Mouse (Mus musculus) cerebellum, postnatal 36 days (tissue): ENCODE results near the gene Noa1.

Experiments
- DNase-seq, 2 experiments: peaks; one replicate each; pipeline ENCODE4 v3.0.0; 2021 to 2022; ENCODE audit warnings: mixed read lengths in 2 of 2

The Noa1 gene

DNA sequence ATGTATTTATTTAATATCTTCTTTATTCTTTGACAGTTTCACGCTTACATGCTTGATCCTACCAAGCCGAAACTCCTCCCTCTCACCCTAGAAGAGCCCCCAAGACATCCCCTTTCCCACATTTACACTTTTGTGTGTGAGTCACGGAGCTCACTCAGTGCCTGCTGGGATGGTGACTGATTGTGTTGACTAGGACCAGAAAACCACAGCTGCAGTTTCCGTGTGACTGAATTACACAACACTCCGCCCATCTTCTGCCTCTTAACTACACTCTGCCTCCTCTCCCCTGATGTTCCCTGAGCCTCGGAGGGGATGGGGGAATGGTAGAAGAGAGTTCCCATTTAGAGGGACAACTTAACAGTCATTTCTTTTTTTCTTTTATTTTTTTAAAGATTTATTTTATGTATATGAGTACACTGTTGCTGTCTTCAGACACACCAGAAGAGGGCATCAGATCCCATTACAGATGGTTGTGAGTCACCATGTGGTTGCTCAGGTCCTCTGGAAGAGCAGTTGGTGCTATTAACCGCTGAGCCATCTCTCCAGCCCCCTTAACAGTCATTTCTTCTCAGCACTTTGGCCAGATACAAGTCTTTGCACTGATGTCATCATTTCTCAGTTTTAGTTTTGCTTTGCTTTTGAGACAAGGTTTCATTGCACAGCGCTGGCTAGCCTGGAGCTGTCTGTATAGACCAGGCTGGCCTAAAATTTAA lies 57.6 kb downstream of the Noa1 start:
- no peak for DNase-seq

- DNase-seq, result no peak
Measured at GRCm38 (mm10) chr5:77251656-77252055, 58.2 kb downstream of the Noa1 start.

GRCm38 (mm10) chr5:77250083-77250482 lies 59.8 kb downstream of the Noa1 start:
- no peak for DNase-seq

- no peak for DNase-seq
Measured at GRCm38 (mm10) chr5:77245787-77246671, 63.9 kb downstream of the Noa1 start.

- no peak for DNase-seq
Measured at GRCm38 (mm10) chr5:77245463-77245786, 64.5 kb downstream of the Noa1 start.

DNA sequence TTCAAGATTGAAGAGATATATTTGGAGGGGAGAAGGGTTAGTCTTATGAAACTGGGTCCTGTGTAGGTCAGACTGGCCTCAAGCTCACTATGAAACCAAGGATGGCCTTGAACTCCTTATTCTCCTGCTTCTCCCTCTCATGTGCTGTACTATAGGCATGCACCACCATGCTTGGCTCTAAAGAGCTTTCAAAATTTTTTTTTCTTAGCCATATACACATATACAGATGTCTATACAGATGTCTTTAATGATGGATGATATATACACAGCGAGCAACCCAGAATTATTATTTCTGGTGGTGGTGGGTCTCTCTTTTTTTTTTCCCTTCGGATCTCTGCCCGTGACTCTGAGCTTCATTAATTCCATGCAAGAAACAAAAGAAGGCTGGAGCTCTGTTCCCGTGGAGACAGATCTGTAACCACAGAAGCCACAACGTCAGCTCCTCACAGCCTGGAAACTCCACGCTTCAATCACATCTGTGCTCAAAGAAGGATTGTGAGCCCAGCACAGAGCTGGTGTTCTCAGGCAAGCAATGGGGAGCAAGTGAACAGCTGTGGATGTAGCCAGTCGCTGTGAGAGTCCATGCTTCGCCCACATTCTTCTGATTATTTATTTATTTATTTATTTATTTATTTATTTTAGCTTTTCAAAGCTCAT lies 65.4 kb downstream of the Noa1 start:
- DNase-seq, result no peak
